Mouse (Mus musculus) left cerebral cortex, adult 11 months (tissue): ENCODE measurements at regions not wholly inside any gene's neighbourhood (a gene's known extent, or its start where the extent isn't known, plus 50 kb on each side); places are given as distances from the start of the nearest gene placed in this dataset.

Experiments
- DNase-seq: peaks from one replicate; pipeline ENCODE4 v3.0.0; 2022; ENCODE audit warnings: low spot score

DNA sequence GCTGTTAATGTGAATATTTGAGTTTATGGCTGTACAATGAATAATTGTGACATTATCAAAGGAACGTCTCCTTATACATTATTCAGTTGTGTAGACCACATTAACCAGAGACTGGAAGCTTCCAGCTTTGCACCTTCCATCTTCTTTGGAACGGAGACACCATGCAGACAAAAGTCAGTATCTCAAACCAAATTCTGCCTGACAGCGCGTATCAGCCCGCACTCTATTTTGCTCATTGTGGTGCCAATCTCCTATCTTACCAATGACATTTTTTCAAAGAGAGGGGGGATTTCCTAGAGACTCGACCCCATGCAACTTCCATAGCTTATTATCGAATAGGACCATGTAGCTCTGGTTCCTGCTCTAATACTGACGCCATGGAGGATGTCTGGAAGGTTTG lies 69.9 kb upstream of the Tmco5 start:
- DNase-seq: no peak

DNA sequence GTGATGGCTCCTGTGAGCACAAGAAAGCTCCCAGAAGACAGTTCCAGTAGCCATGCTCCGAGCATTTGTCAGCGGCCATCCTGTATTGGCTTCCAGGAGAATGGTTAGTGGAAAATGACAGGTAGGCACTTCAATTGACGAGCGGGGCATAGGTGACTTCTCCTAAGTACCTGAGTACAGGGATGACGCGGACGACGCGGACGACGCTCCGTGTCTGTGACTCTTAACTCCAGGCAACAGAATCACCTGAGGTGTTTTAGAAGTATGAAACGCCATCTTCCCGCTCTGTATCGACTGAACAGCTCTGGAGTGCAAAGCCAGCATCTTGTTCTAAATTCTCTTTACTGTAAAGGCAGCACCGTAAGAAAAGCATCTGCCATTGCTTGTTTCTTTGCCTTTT lies 68.4 kb upstream of the Tmco5 start:
- DNase-seq: no peak

- DNase-seq: no peak
These were observed 65.5 kb upstream of the Tmco5 start for GRCm38 (mm10) chr2:116812869-116813558.

DNA sequence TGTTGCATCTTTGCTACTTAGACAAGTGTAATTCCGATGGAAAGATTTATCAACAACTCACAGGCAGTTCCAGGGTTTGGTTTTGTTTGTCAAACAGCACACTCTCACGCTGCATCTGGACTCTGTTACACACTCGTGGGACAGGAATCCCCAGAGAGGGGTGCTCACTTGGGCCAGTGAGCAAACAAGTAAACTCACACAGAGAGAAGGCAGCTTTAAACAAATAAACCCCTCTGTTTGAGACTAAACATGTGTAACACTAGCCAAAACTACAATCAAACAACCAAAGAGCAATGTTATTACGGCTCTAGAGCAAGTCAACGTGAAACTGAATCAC lies 65.0 kb upstream of the Tmco5 start:
- DNase-seq: no peak

GRCm38 (mm10) chr2:116817134-116817533 lies 61.4 kb upstream of the Tmco5 start:
- DNase-seq: no peak

- no peak for DNase-seq
These were observed 60.9 kb upstream of the Tmco5 start for GRCm38 (mm10) chr2:116817561-116817960.

DNA sequence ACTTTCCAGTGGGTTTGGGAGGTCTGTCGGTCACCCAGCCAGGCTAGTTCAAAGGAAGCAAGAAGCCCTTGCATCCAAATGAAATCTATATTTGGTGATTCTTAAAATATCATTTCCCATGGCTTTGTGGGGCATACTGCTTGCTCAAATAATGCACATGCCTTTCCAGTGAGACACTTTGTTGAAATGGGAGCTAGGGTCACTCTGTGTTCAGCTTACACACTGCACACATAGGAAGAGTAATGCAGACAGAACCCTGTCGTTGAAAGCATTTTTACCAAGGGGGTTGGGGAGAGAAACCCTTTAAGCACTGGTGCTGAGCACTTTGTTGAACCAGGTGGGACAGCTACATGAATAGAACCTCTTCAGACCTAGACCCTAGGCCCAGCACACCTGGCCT lies 59.9 kb upstream of the Tmco5 start:
- no peak for DNase-seq

DNA sequence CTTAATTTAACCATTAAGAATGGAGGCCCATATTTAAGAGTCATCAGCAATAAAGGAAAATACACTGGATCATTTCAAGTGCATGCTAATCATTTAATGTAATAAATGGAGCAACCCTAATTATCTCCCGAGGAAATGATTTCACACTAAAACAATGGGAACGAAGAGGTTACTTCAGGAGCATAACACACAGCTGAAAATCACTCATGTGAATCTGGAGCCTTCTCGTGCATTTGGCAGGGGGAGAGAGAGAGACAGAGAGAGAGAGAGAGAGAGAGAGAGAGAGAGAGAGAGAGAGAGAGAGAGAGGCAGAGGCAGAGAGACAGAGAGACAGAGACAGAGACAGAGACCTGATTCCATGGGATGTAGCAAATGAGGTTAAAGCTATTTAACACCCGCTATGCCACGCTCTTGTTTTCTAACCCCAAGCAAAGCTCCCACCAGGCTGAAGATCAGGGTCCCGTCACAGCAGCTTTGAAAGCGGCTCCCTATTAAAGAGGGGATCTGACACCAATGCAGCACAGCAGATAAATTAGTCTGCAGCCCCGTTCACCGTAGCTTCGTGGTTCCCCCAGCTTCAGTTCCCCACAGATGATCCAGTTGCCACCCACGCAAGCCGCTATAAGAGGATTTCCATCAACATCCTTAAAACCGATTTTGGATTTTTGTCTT lies 59.3 kb upstream of the Tmco5 start:
- no peak for DNase-seq

GRCm38 (mm10) chr2:116820831-116821745 lies 57.4 kb upstream of the Tmco5 start:
- DNase-seq: peak; percentile 48
